Mouse (Mus musculus) left cerebral cortex, adult 2 months (tissue): ENCODE measurements around the gene Tjp1. TPM values are rescaled to one million over a fixed set of nuclear protein-coding genes. Genes with fewer than 3 reads are reported as not detected.

ENCODE experiments used
- DNase-seq, 2 experiments: peaks; one replicate each; pipeline ENCODE4 v3.0.0; 2021 to 2022; ENCODE audit warnings: low spot score in 2 of 2, mixed read lengths in 1 of 2; ENCODE audit errors: extremely low spot score in 1 of 2
- H3K27ac ChIP-seq: fragments of 200-600 bp; 2 replicates; pipeline ENCODE4 v1.8.1; 2022
- H3K4me3 ChIP-seq: fragments of 200-600 bp; 2 replicates; pipeline ENCODE4 v1.8.1; 2022
- CTCF ChIP-seq: fragments of 200-600 bp; IDR thresholded peaks from 2 replicates; pipeline ENCODE4 v1.8.1; 2022; ENCODE audit warnings: antibody characterized with exemption, mild to moderate bottlenecking, moderate library complexity
- intact Hi-C: fragments of 180-260 bp; cut with DNase I; formaldehyde crosslinking; loops from one replicate; pipeline ENCODE4 v1.15.1; 2025
- long read RNA-seq, 2 experiments: library from polyadenylated mRNA; stranded (forward); transcript quantifications; one replicate each; pipeline ENCODE4 v2.0.0; 2021; ENCODE audit warnings: borderline mapping rate in 2 of 2
- total RNA-seq, 2 experiments: library from RNA; stranded (reverse); gene quantifications; 2 replicates each; pipeline ENCODE4 v1.2.3; 2021

Gene Tjp1
- total RNA-seq = 100 to 1,000 TPM; 148 to 153 TPM
- long read RNA-seq, experiment 1, full-length matches to known transcripts = 1 of 8 reads
- long read RNA-seq, experiment 1, partial matches to known transcripts = 0 of 8 reads
- long read RNA-seq, experiment 1, other reads (novel, unspliced or antisense) = 7 of 8 reads
- long read RNA-seq, experiment 2, full-length matches to known transcripts = 2 of 14 reads
- long read RNA-seq, experiment 2, partial matches to known transcripts = 1 of 14 reads
- long read RNA-seq, experiment 2, other reads (novel, unspliced or antisense) = 11 of 14 reads

GRCm38 (mm10) chr7:65527071-65528007, at the start of gene Tjp1:
Tjp1 (minus strand) TSS chr7:65527781.
- intact Hi-C loops = loop anchor here (2.0 kb wide), 1 partner anchor 81 kb away; no protein-coding TSS in a partner anchor
- Histone ChIP-seq H3K27ac (peak within 1 kb of the TSS; percentile 90), H3K4me3 (peak within 1 kb of the TSS; percentile 70)
- peak; percentile 40 for TF ChIP-seq CTCF
- DNase-seq = peak; percentile 76 to 78

DNA sequence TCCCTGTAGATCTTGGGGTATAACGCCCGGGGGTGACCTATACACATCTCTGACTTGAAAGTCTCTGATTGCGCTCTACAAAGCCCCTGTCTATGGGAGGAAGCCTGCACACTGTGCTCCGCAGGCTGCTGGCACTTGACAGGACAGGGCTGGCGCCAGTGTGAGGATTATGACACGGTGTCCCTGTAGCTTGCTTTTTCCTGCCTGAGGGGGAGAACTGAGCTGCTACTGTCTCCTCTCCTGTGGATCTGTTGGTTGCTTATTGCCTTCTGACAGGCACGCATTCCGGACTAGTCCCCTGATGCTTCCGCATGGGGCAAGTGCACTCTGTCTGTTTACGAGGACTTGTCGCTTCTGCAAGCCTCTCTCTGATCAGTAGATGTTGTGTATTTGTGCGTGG, 49.5 kb upstream of the Tjp1 start:
- no peak; the same call in 1 of the 2 replicates for TF ChIP-seq CTCF
- Histone ChIP-seq H3K4me3 (peak overlapping the region; percentile 13; the same call in 1 of the 2 replicates), H3K27ac (no peak overlapping the region)
- no peak for DNase-seq
- intact Hi-C loops = no loop called here

DNA sequence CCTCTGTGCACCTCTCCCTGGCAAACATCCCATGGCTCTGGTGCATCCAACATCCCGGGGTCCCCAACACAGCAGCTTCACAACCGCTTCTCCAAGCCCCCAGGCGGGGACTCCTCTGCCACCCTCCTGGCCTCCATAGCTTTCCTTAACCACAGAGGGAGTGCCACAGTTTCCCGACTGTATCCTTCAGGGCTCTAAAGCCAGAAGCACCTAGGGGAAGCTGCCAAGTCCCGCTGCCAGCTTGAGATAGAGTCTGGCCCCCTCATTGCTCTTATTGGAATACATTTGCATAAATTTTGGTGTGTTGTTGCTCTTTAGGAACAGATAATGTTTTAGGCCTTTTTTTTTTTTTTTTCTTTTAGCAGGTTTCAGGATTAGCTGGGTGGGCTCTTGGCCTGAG, 45.1 kb upstream of the Tjp1 start:
- intact Hi-C loops = no loop called here
- Histone ChIP-seq H3K27ac (no peak overlapping the region), H3K4me3 (no peak overlapping the region)
- no peak for TF ChIP-seq CTCF
- peak in 1 of 2 experiments; percentile 14 for DNase-seq

GRCm38 (mm10) chr7:65570691-65571090, 43.1 kb upstream of the Tjp1 start:
- Histone ChIP-seq H3K27ac (no peak overlapping the region), H3K4me3 (no peak overlapping the region)
- intact Hi-C loops = no loop called here
- peak in 1 of 2 experiments; percentile 20 for DNase-seq
- TF ChIP-seq CTCF = no peak

- Histone ChIP-seq H3K27ac (no peak overlapping the region), H3K4me3 (no peak overlapping the region)
- intact Hi-C loops = no loop called here
- TF ChIP-seq CTCF = no peak
- DNase-seq = no peak
Measured at GRCm38 (mm10) chr7:65555996-65556395, 28.4 kb upstream of the Tjp1 start.

- Histone ChIP-seq H3K27ac (no peak overlapping the region), H3K4me3 (no peak overlapping the region)
- DNase-seq = no peak
- no peak for TF ChIP-seq CTCF
- intact Hi-C loops = no loop called here
Measured at GRCm38 (mm10) chr7:65545741-65546140, 18.2 kb upstream of the Tjp1 start.

GRCm38 (mm10) chr7:65532689-65533088, 5.1 kb upstream of the Tjp1 start:
- no peak overlapping the region for H3K4me3 ChIP-seq
- no peak for DNase-seq
- no peak for TF ChIP-seq CTCF
- intact Hi-C loops = no loop called here
- H3K27ac ChIP-seq = no peak overlapping the region

- intact Hi-C loops = no loop called here
- DNase-seq = no peak
- Histone ChIP-seq H3K4me3 (no peak overlapping the region), H3K27ac (peak overlapping the region; percentile 7; the same call in 1 of the 2 replicates)
- no peak for TF ChIP-seq CTCF
Measured at GRCm38 (mm10) chr7:65523116-65523515, 4.5 kb downstream of the Tjp1 start.

- no peak overlapping the region for H3K4me3 ChIP-seq
- peak overlapping the region; percentile 7; the same call in 1 of the 2 replicates for H3K27ac ChIP-seq
- DNase-seq = no peak
- intact Hi-C loops = no loop called here
- TF ChIP-seq CTCF = peak; percentile 18
Measured at GRCm38 (mm10) chr7:65522490-65522889, 5.1 kb downstream of the Tjp1 start.

- no peak for TF ChIP-seq CTCF
- no peak overlapping the region for H3K4me3 ChIP-seq
- intact Hi-C loops = no loop called here
- DNase-seq = no peak
- no peak overlapping the region for H3K27ac ChIP-seq
Measured at GRCm38 (mm10) chr7:65520622-65521021, 7.0 kb downstream of the Tjp1 start.

GRCm38 (mm10) chr7:65519788-65520563, 7.6 kb downstream of the Tjp1 start:
- TF ChIP-seq CTCF = peak; percentile 97
- Histone ChIP-seq H3K27ac (0 out of 2 replicates have a peak overlapping the region, but pooled peaks have one; percentile 0), H3K4me3 (no peak overlapping the region)
- intact Hi-C loops = loop anchor here (5.0 kb wide), 1 partner anchor 203 kb away; no protein-coding TSS in a partner anchor
- peak; percentile 59 to 69 for DNase-seq
